Mouse (Mus musculus): Measurements from ENCODE around the gene Svep1. TPM values are rescaled to one million over a fixed set of nuclear protein-coding genes. Genes with fewer than 3 reads are reported as not detected.

Gene Svep1
- polyA plus RNA-seq, 1 experiment from 2014 or later: 1.6 TPM

GRCm38 (mm10) chr4:58161901-58162300 lies 44.8 kb downstream of the Svep1 start:
- Histone ChIP-seq H3K27ac (ENCODE audit: low read depth, low read length) (no peak overlapping the region), H3K4me2 (no peak overlapping the region), H3K4me3 (ENCODE audit: low read depth, low read length) (no peak overlapping the region), H3K9me3 (ENCODE audit: control insufficient read depth, low read length) (no peaks in the 10 kb centered on the region), H3K36me3 (ENCODE audit: control insufficient read depth, insufficient read depth, low read length) (no peaks in the 10 kb centered on the region), H3K9ac (ENCODE audit: low read depth, low read length) (no peak overlapping the region), H3K27me3 (replicated peaks; ENCODE audit: control insufficient read depth, insufficient read depth, low read length) (no peaks in the 10 kb centered on the region), H3K4me1 (replicated peaks; ENCODE audit: control insufficient read depth, insufficient read depth, low read length) (no peaks in the 10 kb centered on the region)
- DNase-seq (ENCODE audit: low spot score) (no peak), ATAC-seq (replicated peaks; ENCODE audit: low FRiP score) (no peak)
- 87% methylated on average over 2 of the region's 2 CpGs for WGBS

GRCm38 (mm10) chr4:58159564-58159963 lies 47.1 kb downstream of the Svep1 start:
- H3K4me1 ChIP-seq (replicated peaks; ENCODE audit: control insufficient read depth, insufficient read depth, low read length): no peaks in the 10 kb centered on the region
- ATAC-seq (replicated peaks; ENCODE audit: low FRiP score) (no peak), DNase-seq (ENCODE audit: low spot score) (no peak)

GRCm38 (mm10) chr4:58150301-58150700 lies 56.4 kb downstream of the Svep1 start:
- ATAC-seq (replicated peaks; ENCODE audit: low FRiP score) (no peak), DNase-seq (ENCODE audit: low spot score) (no peak)
- Histone ChIP-seq H3K4me1 (replicated peaks; ENCODE audit: control insufficient read depth, insufficient read depth, low read length) (no peaks in the 10 kb centered on the region), H3K27me3 (replicated peaks; ENCODE audit: control insufficient read depth, insufficient read depth, low read length) (no peaks in the 10 kb centered on the region), H3K9ac (ENCODE audit: low read depth, low read length) (no peak overlapping the region), H3K36me3 (ENCODE audit: control insufficient read depth, insufficient read depth, low read length) (no peaks in the 10 kb centered on the region), H3K4me2 (no peak overlapping the region), H3K9me3 (ENCODE audit: control insufficient read depth, low read length) (no peaks in the 10 kb centered on the region), H3K4me3 (ENCODE audit: low read depth, low read length) (no peak overlapping the region), H3K27ac (ENCODE audit: low read depth, low read length) (no peak overlapping the region)
- WGBS: 76% methylated on average over 3 of the region's 3 CpGs

More at GRCm38 (mm10) chr4:58159564-58159963, 47.1 kb downstream of the Svep1 start:
- no peak overlapping the region for H3K27ac ChIP-seq (ENCODE audit: low read depth, low read length)
- no peak overlapping the region for H3K4me2 ChIP-seq
- no peak overlapping the region for H3K9ac ChIP-seq (ENCODE audit: low read depth, low read length)
- H3K27me3 ChIP-seq (replicated peaks; ENCODE audit: control insufficient read depth, insufficient read depth, low read length): no peaks in the 10 kb centered on the region
- H3K9me3 ChIP-seq (ENCODE audit: control insufficient read depth, low read length): no peaks in the 10 kb centered on the region
- 50% methylated on average over 1 of the region's 1 CpGs for WGBS
- no peak overlapping the region for H3K4me3 ChIP-seq (ENCODE audit: low read depth, low read length)
- no peaks in the 10 kb centered on the region for H3K36me3 ChIP-seq (ENCODE audit: control insufficient read depth, insufficient read depth, low read length)

- Histone ChIP-seq H3K27ac (ENCODE audit: low read depth, low read length) (no peak overlapping the region), H3K27me3 (replicated peaks; ENCODE audit: control insufficient read depth, insufficient read depth, low read length) (no peaks in the 10 kb centered on the region), H3K4me2 (no peak overlapping the region), H3K4me3 (ENCODE audit: low read depth, low read length) (no peak overlapping the region), H3K9ac (ENCODE audit: low read depth, low read length) (no peak overlapping the region), H3K4me1 (replicated peaks; ENCODE audit: control insufficient read depth, insufficient read depth, low read length) (no peaks in the 10 kb centered on the region), H3K36me3 (ENCODE audit: control insufficient read depth, insufficient read depth, low read length) (no peaks in the 10 kb centered on the region), H3K9me3 (ENCODE audit: control insufficient read depth, low read length) (no peaks in the 10 kb centered on the region)
- 22% methylated on average over 1 of the region's 1 CpGs for WGBS
- ATAC-seq (replicated peaks; ENCODE audit: low FRiP score) (no peak), DNase-seq (ENCODE audit: low spot score) (no peak)
These were observed 57.5 kb downstream of the Svep1 start for GRCm38 (mm10) chr4:58149186-58149585.

GRCm38 (mm10) chr4:58148547-58148946 lies 58.1 kb downstream of the Svep1 start:
- Histone ChIP-seq H3K9ac (ENCODE audit: low read depth, low read length) (no peak overlapping the region), H3K27me3 (replicated peaks; ENCODE audit: control insufficient read depth, insufficient read depth, low read length) (no peaks in the 10 kb centered on the region), H3K9me3 (ENCODE audit: control insufficient read depth, low read length) (no peaks in the 10 kb centered on the region), H3K36me3 (ENCODE audit: control insufficient read depth, insufficient read depth, low read length) (no peaks in the 10 kb centered on the region), H3K4me1 (replicated peaks; ENCODE audit: control insufficient read depth, insufficient read depth, low read length) (no peaks in the 10 kb centered on the region), H3K4me3 (ENCODE audit: low read depth, low read length) (no peak overlapping the region), H3K4me2 (no peak overlapping the region), H3K27ac (ENCODE audit: low read depth, low read length) (no peak overlapping the region)
- DNase-seq (ENCODE audit: low spot score) (no peak), ATAC-seq (replicated peaks; ENCODE audit: low FRiP score) (no peak)

- no peak overlapping the region for H3K27ac ChIP-seq (ENCODE audit: low read depth, low read length)
- no peaks in the 10 kb centered on the region for H3K27me3 ChIP-seq (replicated peaks; ENCODE audit: control insufficient read depth, insufficient read depth, low read length)
- H3K4me2 ChIP-seq: no peak overlapping the region
- ATAC-seq (replicated peaks; ENCODE audit: low FRiP score) (no peak), DNase-seq (ENCODE audit: low spot score) (no peak)
- no peaks in the 10 kb centered on the region for H3K9me3 ChIP-seq (ENCODE audit: control insufficient read depth, low read length)
- H3K4me3 ChIP-seq (ENCODE audit: low read depth, low read length): no peak overlapping the region
- no peak overlapping the region for H3K9ac ChIP-seq (ENCODE audit: low read depth, low read length)
- 94% methylated on average over 2 of the region's 2 CpGs for WGBS
- no peaks in the 10 kb centered on the region for H3K36me3 ChIP-seq (ENCODE audit: control insufficient read depth, insufficient read depth, low read length)
- H3K4me1 ChIP-seq (replicated peaks; ENCODE audit: control insufficient read depth, insufficient read depth, low read length): no peaks in the 10 kb centered on the region
These were observed 60.0 kb downstream of the Svep1 start for GRCm38 (mm10) chr4:58146676-58147075.

- Histone ChIP-seq H3K4me3 (ENCODE audit: low read depth, low read length) (no peak overlapping the region), H3K36me3 (ENCODE audit: control insufficient read depth, insufficient read depth, low read length) (no peaks in the 10 kb centered on the region), H3K27ac (ENCODE audit: low read depth, low read length) (no peak overlapping the region), H3K4me2 (no peak overlapping the region), H3K4me1 (replicated peaks; ENCODE audit: control insufficient read depth, insufficient read depth, low read length) (no peaks in the 10 kb centered on the region), H3K9ac (ENCODE audit: low read depth, low read length) (no peak overlapping the region), H3K27me3 (replicated peaks; ENCODE audit: control insufficient read depth, insufficient read depth, low read length) (no peaks in the 10 kb centered on the region), H3K9me3 (ENCODE audit: control insufficient read depth, low read length) (no peaks in the 10 kb centered on the region)
- DNase-seq (ENCODE audit: low spot score): no peak
- no peak for ATAC-seq (replicated peaks; ENCODE audit: low FRiP score)
- 80% methylated on average over 8 of the region's 8 CpGs for WGBS
These were observed 66.7 kb downstream of the Svep1 start for GRCm38 (mm10) chr4:58139764-58140556.

GRCm38 (mm10) chr4:58139241-58139640 lies 67.4 kb downstream of the Svep1 start:
- no peaks in the 10 kb centered on the region for H3K27me3 ChIP-seq (replicated peaks; ENCODE audit: control insufficient read depth, insufficient read depth, low read length)
- H3K4me3 ChIP-seq (ENCODE audit: low read depth, low read length): no peak overlapping the region
- no peak overlapping the region for H3K9ac ChIP-seq (ENCODE audit: low read depth, low read length)
- no peak overlapping the region for H3K27ac ChIP-seq (ENCODE audit: low read depth, low read length)
- H3K4me1 ChIP-seq (replicated peaks; ENCODE audit: control insufficient read depth, insufficient read depth, low read length): no peaks in the 10 kb centered on the region
- 79% methylated on average over 6 of the region's 6 CpGs for WGBS
- no peaks in the 10 kb centered on the region for H3K9me3 ChIP-seq (ENCODE audit: control insufficient read depth, low read length)
- H3K36me3 ChIP-seq (ENCODE audit: control insufficient read depth, insufficient read depth, low read length): no peaks in the 10 kb centered on the region
- H3K4me2 ChIP-seq: no peak overlapping the region
- DNase-seq (ENCODE audit: low spot score): no peak
- ATAC-seq (replicated peaks; ENCODE audit: low FRiP score): no peak

- no peak overlapping the region for H3K4me2 ChIP-seq
- ATAC-seq (replicated peaks; ENCODE audit: low FRiP score): no peak
- H3K9me3 ChIP-seq (ENCODE audit: control insufficient read depth, low read length): no peaks in the 10 kb centered on the region
- no peak overlapping the region for H3K9ac ChIP-seq (ENCODE audit: low read depth, low read length)
- H3K36me3 ChIP-seq (ENCODE audit: control insufficient read depth, insufficient read depth, low read length): no peaks in the 10 kb centered on the region
- no peak overlapping the region for H3K27ac ChIP-seq (ENCODE audit: low read depth, low read length)
- H3K27me3 ChIP-seq (replicated peaks; ENCODE audit: control insufficient read depth, insufficient read depth, low read length): no peaks in the 10 kb centered on the region
- 61% methylated on average over 1 of the region's 1 CpGs for WGBS
- no peaks in the 10 kb centered on the region for H3K4me1 ChIP-seq (replicated peaks; ENCODE audit: control insufficient read depth, insufficient read depth, low read length)
- H3K4me3 ChIP-seq (ENCODE audit: low read depth, low read length): no peak overlapping the region
- DNase-seq (ENCODE audit: low spot score): no peak
These were observed 72.9 kb downstream of the Svep1 start for GRCm38 (mm10) chr4:58133610-58134309.
